Mouse (Mus musculus) midbrain, embryonic 14.5 days (tissue): ENCODE measurements around the gene Camsap3. TPM values are rescaled to one million over a fixed set of nuclear protein-coding genes. Genes with fewer than 3 reads are reported as not detected.

Experiments
- ATAC-seq: fragments of 200-750 bp; cut with Nextera tagmentation; 2 replicates; pipeline ENCODE4 v1.8.0; 2017; ENCODE audit warnings: moderate number of reproducible peaks, moderate library complexity; ENCODE audit not compliant: low FRiP score, low TSS enrichment
- DNase-seq: peaks from one replicate; pipeline ENCODE4 v3.0.0-alpha.2; 2015
- H3K27ac ChIP-seq: fragments of 300-500 bp; sonication (generic); replicated peaks from 2 replicates; pipeline ENCODE4 v1.5.1; 2014; ENCODE audit warnings: mild to moderate bottlenecking, low read depth, low read length, moderate library complexity
- H3K27me3 ChIP-seq: fragments of 300-500 bp; sonication (generic); 2 replicates; pipeline ENCODE4 v1.6.1; 2014; ENCODE audit warnings: low read length, control low read depth, mixed read lengths; ENCODE audit not compliant: control insufficient read depth, insufficient read depth
- H3K36me3 ChIP-seq: fragments of 300-500 bp; sonication (generic); 2 replicates; pipeline ENCODE4 v1.6.1; 2014; ENCODE audit warnings: low read length, control low read depth; ENCODE audit not compliant: control insufficient read depth, insufficient read depth
- H3K4me1 ChIP-seq: fragments of 300-500 bp; sonication (generic); 2 replicates; pipeline ENCODE4 v1.6.1; 2014; ENCODE audit warnings: mild to moderate bottlenecking, antibody characterized with exemption, low read length, control low read depth; ENCODE audit not compliant: control insufficient read depth, insufficient read depth
- H3K4me2 ChIP-seq: fragments of 300-500 bp; sonication (generic); 2 replicates; pipeline ENCODE4 v1.6.1; 2014; ENCODE audit warnings: mild to moderate bottlenecking, low read length, moderate library complexity
- H3K4me3 ChIP-seq: fragments of 300-500 bp; sonication (generic); replicated peaks from 2 replicates; pipeline ENCODE4 v1.5.1; 2014; ENCODE audit warnings: low read depth, low read length
- H3K9ac ChIP-seq: fragments of 300-500 bp; sonication (generic); replicated peaks from 2 replicates; pipeline ENCODE4 v1.6.1; 2014; ENCODE audit warnings: mild to moderate bottlenecking, low read length, moderate library complexity
- H3K9me3 ChIP-seq: fragments of 300-500 bp; sonication (generic); 2 replicates; pipeline ENCODE4 v1.6.1; 2016; ENCODE audit warnings: low read length, control low read depth, mixed read lengths; ENCODE audit not compliant: control insufficient read depth
- WGBS: fragments of 180-500 bp; shearing (Covaris S2); extraction: QIAGEN DNeasy Blood & Tissue Kit; methylation state at CpG from one replicate; pipeline ENCODE4 v1.1.7; 2014; 5-methylcytosine and 5-hydroxymethylcytosine counted together
- polyA plus RNA-seq: library from polyadenylated mRNA; unstranded; fragments of >200 nt; fragmentation: Nextera tagmentation; extraction: Ambion mirVana; gene quantifications from 2 replicates; pipeline ENCODE4 v1.2.1, GENCODE M21; 2014

Gene Camsap3
- polyA plus RNA-seq, 1 experiment from 2014 or later = 43.1 TPM

- Histone ChIP-seq H3K27me3 (no peaks in the 10 kb centered on the region), H3K4me3 (no peak overlapping the region), H3K27ac (no peak overlapping the region), H3K9me3 (no peaks in the 10 kb centered on the region), H3K4me2 (no peak overlapping the region), H3K36me3 (peaks cover 98% of the 10 kb centered on the region), H3K4me1 (no peaks in the 10 kb centered on the region), H3K9ac (no peak overlapping the region)
- WGBS = 87% methylated on average over 6 of the region's 6 CpGs
- ATAC-seq = no peak
- DNase-seq = no peak
Measured at GRCm38 (mm10) chr8:3609816-3610150, 22.7 kb downstream of the Camsap3 start.

GRCm38 (mm10) chr8:3621199-3621970 lies 34.3 kb downstream of the Camsap3 start, which contains the start of the genes Xab2 and Pet100:
Xab2 (minus strand) TSS chr8:3621316.
Pet100 (plus strand) TSS chr8:3621548.
- WGBS = under 1% methylated on average over 37 of the region's 37 CpGs
- H3K27ac ChIP-seq = no peak within 1 kb of the TSS
- H3K4me3 ChIP-seq = peak within 1 kb of the TSS; percentile 75
- no peaks in the 10 kb centered on the region for H3K9me3 ChIP-seq
- peak; percentile 98 for ATAC-seq
- peak; percentile 100 for DNase-seq
- H3K27me3 ChIP-seq = no peaks in the 10 kb centered on the region
- peak within 1 kb of the TSS; percentile 69 for H3K9ac ChIP-seq
- peak within 1 kb of the TSS; percentile 93 for H3K4me2 ChIP-seq
- peaks cover 12% of the 10 kb centered on the region for H3K4me1 ChIP-seq
- H3K36me3 ChIP-seq = peaks cover 25% of the 10 kb centered on the region

- Histone ChIP-seq H3K27ac (no peak overlapping the region), H3K9me3 (no peaks in the 10 kb centered on the region), H3K9ac (peak overlapping the region; percentile 65), H3K4me1 (peaks cover 12% of the 10 kb centered on the region), H3K4me3 (peak overlapping the region; percentile 75), H3K36me3 (peaks cover 17% of the 10 kb centered on the region), H3K27me3 (no peaks in the 10 kb centered on the region), H3K4me2 (peak overlapping the region; percentile 73)
- no peak for ATAC-seq
- 67% methylated on average over 8 of the region's 8 CpGs for WGBS
- no peak for DNase-seq
Measured at GRCm38 (mm10) chr8:3622119-3622518, 35.0 kb downstream of the Camsap3 start.

GRCm38 (mm10) chr8:3625445-3625844 lies 38.4 kb downstream of the Camsap3 start, which contains the start of gene Pcp2:
Pcp2 (minus strand) TSS chr8:3625545.
- DNase-seq (no peak), ATAC-seq (no peak)
- H3K9ac ChIP-seq = no peak within 1 kb of the TSS; the same call in 1 of the 2 replicates
- peaks cover 3% of the 10 kb centered on the region; the same call in 1 of the 2 replicates for H3K27me3 ChIP-seq
- no peaks in the 10 kb centered on the region for H3K36me3 ChIP-seq
- WGBS = 61% methylated on average over 1 of the region's 1 CpGs
- H3K27ac ChIP-seq = no peak within 1 kb of the TSS
- H3K9me3 ChIP-seq = no peaks in the 10 kb centered on the region
- H3K4me2 ChIP-seq = no peak within 1 kb of the TSS
- H3K4me1 ChIP-seq = peaks cover 7% of the 10 kb centered on the region
- H3K4me3 ChIP-seq = no peak within 1 kb of the TSS

- H3K9ac ChIP-seq = no peak overlapping the region
- H3K4me2 ChIP-seq = no peak overlapping the region
- 65% methylated on average over 5 of the region's 5 CpGs for WGBS
- no peak overlapping the region for H3K4me3 ChIP-seq
- peaks cover 13% of the 10 kb centered on the region for H3K4me1 ChIP-seq
- no peak for DNase-seq
- H3K36me3 ChIP-seq = no peaks in the 10 kb centered on the region
- no peaks in the 10 kb centered on the region for H3K9me3 ChIP-seq
- no peak for ATAC-seq
- H3K27me3 ChIP-seq = peaks cover 3% of the 10 kb centered on the region; the same call in 1 of the 2 replicates
- no peak overlapping the region for H3K27ac ChIP-seq
Measured at GRCm38 (mm10) chr8:3626971-3627370, 39.9 kb downstream of the Camsap3 start.

- peaks cover 10% of the 10 kb centered on the region; the same call in 1 of the 2 replicates for H3K4me1 ChIP-seq
Measured at GRCm38 (mm10) chr8:3628014-3628413, 40.9 kb downstream of the Camsap3 start.

GRCm38 (mm10) chr8:3630647-3631477 lies 43.8 kb downstream of the Camsap3 start, which contains the start of gene Stxbp2:
Stxbp2 (plus strand) TSS chr8:3630955.
- Histone ChIP-seq H3K27me3 (peaks cover 3% of the 10 kb centered on the region; the same call in 1 of the 2 replicates), H3K4me2 (peak within 1 kb of the TSS; percentile 64), H3K9ac (peak within 1 kb of the TSS; percentile 30; the same call in 1 of the 2 replicates), H3K4me3 (peak within 1 kb of the TSS; percentile 40), H3K36me3 (no peaks in the 10 kb centered on the region), H3K27ac (no peak within 1 kb of the TSS), H3K4me1 (peaks cover 10% of the 10 kb centered on the region; the same call in 1 of the 2 replicates), H3K9me3 (no peaks in the 10 kb centered on the region)
- ATAC-seq (0 out of 2 replicates have a peak, but pooled peaks have one; percentile 56), DNase-seq (peak; percentile 73)
- 5% methylated on average over 47 of the region's 47 CpGs for WGBS

More at GRCm38 (mm10) chr8:3628014-3628413, 40.9 kb downstream of the Camsap3 start:
- WGBS = 27% methylated on average over 5 of the region's 5 CpGs
- no peak overlapping the region for H3K4me3 ChIP-seq
- H3K9me3 ChIP-seq = no peaks in the 10 kb centered on the region
- DNase-seq = peak; percentile 50
- peaks cover 3% of the 10 kb centered on the region; the same call in 1 of the 2 replicates for H3K27me3 ChIP-seq
- no peaks in the 10 kb centered on the region for H3K36me3 ChIP-seq
- H3K9ac ChIP-seq = no peak overlapping the region
- H3K27ac ChIP-seq = no peak overlapping the region
- no peak for ATAC-seq
- no peak overlapping the region for H3K4me2 ChIP-seq

- Histone ChIP-seq H3K27ac (no peak overlapping the region), H3K27me3 (peaks cover 3% of the 10 kb centered on the region; the same call in 1 of the 2 replicates), H3K4me1 (peaks cover 10% of the 10 kb centered on the region; the same call in 1 of the 2 replicates), H3K9me3 (no peaks in the 10 kb centered on the region), H3K4me3 (peak overlapping the region; percentile 40), H3K9ac (no peak overlapping the region), H3K4me2 (peak overlapping the region; percentile 64), H3K36me3 (0 out of 2 replicates have a peak, but pooled peaks cover 4% of the 10 kb centered on the region)
- no peak for DNase-seq
- WGBS = 24% methylated on average over 8 of the region's 8 CpGs
- ATAC-seq = 0 out of 2 replicates have a peak, but pooled peaks have one; percentile 8
Measured at GRCm38 (mm10) chr8:3631478-3631875, 44.4 kb downstream of the Camsap3 start.
